Mouse (Mus musculus) heart, adult 18-20 months (tissue): Measurements from ENCODE around the gene Snap91. TPM values are rescaled to one million over a fixed set of nuclear protein-coding genes. Genes with fewer than 3 reads are reported as not detected.

Experiments
- DNase-seq, 2 experiments: peaks; one replicate each; pipeline ENCODE4 v3.0.0; 2021 to 2022; ENCODE audit warnings: mixed read lengths in 1 of 2
- total RNA-seq, 2 experiments: library from RNA; stranded (reverse); gene quantifications; 2 replicates each; pipeline ENCODE4 v1.2.3; 2021

The Snap91 gene
- total RNA-seq, 2 experiments from 2014 or later = 4.8 to 7.0 TPM

DNA sequence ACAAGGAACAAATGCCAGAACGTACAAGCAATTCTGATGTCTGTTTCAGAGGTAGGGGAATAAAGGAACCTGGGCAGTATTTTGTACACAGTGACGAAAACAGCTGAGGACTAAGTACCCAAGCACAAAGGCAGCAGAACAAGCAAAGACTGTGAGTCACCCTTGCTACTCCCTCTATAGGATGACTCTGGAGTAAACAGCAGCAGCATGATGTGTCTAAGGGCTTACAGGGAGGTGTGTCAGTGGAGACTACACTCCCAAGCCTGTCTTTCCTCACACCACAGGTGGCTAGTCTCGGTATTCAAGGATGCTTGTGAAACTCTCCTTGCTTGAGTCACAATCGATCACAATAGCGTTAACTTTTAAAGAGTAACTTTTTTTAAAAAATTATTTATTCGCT, 66.1 kb downstream of the Snap91 start:
- no peak for DNase-seq

DNA sequence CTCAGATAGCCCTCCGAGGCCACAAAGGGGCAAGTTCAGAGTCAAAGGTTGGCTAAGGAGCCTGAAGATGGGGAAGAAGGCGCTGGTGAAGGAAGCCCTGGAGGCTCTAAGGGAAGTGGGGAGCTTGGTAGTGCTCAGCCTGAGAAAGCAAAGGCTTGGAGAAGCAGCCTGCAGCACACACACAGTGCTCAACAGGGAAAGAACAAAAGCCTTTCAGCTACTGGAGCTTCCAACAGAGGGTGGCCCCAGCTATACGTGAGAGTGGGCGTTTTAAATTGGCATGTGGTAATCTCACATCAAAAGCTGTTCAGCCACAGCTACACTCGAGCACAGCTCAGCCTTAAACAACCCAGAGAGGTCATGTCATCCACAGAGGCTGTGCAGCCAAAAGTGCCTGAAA, 67.1 kb downstream of the Snap91 start:
- no peak for DNase-seq

DNA sequence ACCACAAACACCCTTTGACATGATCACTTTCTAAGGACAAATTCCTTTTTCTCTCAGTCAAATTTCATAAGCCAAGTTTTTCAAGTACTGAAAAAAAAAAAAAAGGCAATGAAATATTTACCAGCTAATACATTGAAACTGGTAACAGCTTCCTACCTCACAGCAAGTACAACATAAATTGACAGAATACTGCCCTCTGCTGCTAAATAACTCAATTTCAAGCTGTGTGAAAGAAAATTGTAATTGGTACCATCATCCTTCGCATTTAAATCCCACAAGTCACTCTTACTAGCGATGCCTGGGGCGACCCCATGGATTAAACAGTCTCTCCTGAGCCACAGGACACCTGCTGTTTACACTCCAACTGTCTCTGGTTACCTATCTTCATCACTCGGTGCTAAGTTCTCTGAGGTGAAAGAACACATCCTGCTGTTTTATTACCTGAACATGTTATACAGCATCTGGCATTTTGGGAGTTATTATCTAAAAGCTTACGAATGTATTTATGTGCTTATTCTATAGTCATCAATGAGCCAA, 69.7 kb downstream of the Snap91 start:
- no peak for DNase-seq

DNA sequence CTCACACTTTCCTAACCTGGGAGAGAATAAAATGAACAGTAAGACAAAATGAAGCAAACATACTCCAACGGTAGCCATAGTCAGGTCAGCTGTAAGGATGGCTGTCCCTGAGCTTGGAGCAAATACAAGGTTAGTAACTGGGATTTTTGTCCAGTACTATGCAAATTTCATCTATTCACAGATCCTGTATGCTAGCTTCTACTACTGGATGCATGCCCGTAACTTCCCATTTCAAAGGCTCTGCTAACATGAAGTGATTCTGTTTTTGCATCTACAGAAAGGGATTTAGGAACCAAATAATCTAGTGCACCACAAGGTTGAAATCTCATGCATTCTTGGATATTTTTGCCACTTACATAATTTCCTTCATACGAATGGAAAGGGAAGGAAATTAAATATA, 70.2 kb downstream of the Snap91 start:
- DNase-seq = no peak

DNA sequence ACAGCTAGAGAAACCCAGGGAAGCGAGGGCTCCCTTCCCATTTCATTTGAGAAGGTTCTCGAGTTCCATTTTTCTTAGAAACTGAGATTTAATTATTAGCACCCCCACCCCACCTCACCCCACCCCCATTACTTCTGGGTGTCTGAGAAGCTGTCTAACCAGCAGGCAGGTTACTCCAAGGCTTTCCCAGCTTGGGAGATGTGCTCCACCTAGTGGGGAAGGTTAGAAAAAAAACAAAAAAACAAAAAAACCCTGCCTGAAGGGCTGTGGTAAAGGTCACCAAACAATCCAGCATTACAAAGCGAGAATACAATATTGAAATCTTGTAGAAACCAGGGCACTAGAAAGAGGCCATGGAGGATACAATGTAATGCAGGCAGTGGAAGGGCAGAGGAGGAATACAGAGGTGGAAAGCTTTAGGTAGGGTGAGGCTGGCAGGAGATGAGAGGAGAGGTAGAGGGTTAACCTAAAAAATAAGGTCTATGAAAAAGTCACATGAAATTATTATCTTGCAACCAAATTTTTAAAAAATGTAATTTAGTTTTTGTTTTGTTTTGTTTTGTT, 79.8 kb downstream of the Snap91 start:
- DNase-seq = peak; percentile 6 to 41

DNA sequence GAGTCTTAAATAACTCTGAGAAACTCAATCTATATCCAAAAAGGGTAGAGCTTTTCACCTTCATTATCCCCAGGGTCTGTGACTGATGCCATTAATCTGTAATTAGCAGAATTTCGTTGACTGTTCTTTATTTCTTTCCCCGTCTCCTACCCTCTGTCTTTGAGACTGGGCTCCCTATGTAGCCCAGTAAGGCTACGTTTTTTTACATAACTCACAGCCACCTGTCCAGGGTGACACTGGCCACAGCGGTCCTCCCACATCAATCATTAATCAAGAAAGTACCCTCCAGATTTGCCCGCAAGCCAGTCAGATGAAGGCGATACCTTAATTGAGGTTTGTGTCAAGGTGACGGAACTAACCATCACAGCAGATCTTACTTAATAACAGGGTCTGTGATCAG, 81.4 kb downstream of the Snap91 start:
- DNase-seq = no peak

DNA sequence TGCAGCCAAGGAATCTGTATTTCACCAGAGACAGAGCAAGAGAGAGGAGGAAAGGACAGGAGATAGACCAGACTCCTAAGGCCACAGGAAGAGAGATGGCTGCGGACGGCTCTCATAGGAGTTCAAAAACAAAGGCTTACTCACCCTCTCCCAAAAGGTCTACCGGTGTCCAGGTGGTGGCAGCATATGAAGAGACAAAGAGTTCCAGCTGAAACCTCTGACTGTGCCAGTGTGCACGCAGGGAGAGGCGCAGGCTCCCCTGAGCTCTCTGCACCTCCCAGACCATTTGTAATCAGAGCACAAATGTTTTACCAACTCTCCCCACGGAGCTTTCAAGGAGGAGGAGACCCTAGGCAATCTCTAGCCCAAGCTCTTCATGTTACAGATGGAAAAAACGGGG, 81.8 kb downstream of the Snap91 start:
- DNase-seq = no peak

DNA sequence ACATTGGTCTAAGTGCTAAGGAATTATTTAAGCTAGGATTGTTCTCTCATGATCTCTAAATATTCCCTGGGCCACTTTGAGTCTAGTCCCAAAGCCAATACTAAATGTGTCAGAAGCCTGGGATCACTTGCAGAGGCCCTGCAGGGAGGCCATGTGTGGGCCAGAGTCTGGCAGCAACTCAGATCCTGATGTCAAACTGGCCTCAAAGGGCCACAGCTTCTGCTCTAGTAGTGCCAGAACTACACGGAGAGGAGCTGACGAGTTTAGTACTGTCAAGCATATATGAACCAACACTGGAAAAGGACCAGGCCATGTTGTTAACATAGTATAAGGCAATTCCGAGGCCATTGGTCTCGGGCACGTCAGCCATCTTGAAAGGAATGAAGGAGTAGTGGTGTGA, 82.3 kb downstream of the Snap91 start:
- no peak for DNase-seq

DNA sequence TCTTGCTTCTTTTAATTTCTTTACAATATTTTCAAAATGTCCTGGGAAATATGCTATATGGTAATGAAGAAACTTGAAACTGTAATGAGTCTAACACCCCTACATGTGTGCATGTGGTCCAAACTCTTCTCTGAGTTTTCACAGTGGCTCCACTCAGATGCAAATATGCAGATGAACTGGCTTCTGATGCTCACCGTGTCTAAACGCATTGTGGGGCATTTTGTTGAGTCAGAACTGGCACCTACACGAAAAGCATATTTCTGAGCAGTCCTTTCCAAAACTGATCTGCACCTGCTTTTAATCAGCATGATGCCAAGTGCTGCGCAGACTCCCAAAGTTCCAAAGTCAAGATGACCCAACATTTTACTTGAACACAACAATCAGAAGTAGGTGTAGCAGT, 82.9 kb downstream of the Snap91 start:
- no peak for DNase-seq

DNA sequence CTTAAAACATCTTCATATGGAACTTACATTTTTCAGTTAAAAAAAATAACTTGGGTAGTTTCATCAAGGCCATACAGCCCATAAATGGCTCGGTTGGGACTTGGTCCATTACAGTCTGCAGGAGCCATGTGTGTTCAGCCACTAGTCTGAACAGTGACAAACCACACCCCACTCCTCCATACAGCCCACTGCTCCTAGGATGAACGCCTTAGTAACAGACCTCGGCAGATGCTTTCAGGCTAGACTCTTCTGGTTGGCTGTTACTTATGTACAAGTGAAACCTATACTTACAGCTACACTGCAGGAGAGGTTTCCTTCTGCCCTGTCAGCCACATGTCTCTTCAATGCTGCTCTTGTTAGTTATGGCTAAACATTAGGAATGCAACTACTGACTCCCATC, 85.2 kb downstream of the Snap91 start:
- no peak for DNase-seq

DNA sequence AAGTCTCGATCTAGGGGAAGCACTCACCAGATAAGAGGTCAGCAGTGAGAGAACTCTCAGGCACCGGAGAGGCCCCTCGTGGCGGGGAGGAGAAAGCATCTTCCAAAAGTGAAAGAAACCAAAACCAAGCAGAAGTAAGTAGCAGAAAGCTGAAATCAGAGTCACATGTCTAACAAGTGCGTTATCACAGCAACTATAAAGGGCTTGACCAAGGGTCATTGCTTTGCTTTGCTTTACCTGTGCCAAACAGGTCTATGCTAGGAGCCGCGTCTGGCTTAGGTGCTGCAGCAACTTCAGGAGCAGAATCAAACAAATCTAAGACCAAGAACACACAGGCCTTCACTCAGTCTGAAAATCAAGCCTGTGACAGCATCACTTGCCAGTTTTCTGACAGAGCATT, 88.5 kb downstream of the Snap91 start:
- DNase-seq = no peak

DNA sequence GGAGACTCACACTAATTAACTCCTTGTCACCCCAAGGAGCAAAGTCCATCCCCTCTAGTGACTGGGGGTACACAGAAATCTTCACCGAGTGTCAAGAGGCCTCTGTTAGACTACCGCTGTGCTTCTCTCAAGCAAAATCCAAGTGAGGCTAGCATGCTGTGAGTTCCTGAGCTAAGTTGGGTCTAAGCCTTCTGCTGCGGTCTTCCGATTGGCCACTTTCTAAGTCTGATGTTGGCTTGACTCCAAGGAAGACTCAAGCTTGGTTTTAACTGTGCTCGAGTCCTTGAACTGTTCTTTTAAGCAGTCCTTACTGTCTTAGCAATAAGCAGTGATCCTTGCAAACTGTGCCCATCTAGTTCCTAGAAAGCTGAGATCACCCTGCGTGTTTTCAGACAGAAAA, 91.3 kb downstream of the Snap91 start:
- DNase-seq = no peak

DNA sequence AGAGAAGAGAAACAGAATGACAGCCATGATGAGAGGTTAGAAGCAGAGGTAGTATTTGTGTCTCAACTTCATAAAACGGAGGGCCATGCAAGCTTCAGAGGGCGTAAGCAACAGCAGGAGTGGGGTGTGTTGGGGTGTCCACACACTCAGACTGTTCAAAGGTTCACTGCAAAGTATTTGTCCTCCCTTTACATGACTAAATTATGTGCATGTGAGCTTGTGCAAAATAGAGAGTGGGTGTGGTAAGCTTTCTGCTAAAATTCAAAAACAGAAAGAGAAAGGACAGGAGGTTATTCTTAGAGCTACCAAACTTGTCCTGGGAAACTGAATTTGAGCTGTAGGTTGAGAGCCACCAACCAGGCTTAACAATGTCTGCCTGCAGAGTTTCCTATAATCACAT, 97.6 kb downstream of the Snap91 start:
- DNase-seq = no peak

DNA sequence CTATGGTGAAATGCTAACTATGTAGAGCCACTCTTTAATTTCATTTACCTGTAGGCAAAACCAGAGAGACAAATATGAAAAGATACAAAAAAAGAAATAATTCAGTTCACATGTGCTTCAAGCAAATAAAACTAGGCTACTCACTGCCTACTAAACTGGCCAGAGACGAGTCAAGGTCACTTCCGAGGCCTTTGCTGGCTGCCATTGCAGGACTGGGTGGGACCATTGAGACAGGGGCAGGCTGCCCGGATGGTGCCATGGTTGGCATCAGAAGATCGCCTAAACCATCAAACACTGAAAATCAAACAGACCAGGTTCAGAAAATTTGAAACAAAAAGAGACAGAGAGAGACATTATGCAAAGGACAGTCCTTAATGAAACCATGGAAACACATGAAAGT, 99.0 kb downstream of the Snap91 start:
- no peak for DNase-seq

DNA sequence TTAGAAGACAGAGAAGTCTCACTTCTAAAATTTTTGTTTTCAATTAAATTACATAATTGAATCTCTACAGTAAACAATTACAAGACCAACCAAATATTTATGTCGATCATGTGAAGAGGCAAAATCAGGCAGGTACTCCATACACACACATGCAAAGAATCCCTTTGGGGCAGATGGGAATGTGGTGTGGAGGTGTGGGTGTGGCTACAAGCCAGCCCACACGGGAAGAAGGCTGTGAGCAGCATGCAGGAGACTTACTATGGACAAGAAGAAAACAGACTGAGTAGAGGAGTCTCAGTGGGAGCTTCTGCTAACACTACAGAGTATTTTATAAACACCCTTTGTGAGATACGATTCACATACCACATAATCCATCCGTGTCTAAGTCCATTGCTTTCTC, 102.2 kb downstream of the Snap91 start:
- no peak for DNase-seq

DNA sequence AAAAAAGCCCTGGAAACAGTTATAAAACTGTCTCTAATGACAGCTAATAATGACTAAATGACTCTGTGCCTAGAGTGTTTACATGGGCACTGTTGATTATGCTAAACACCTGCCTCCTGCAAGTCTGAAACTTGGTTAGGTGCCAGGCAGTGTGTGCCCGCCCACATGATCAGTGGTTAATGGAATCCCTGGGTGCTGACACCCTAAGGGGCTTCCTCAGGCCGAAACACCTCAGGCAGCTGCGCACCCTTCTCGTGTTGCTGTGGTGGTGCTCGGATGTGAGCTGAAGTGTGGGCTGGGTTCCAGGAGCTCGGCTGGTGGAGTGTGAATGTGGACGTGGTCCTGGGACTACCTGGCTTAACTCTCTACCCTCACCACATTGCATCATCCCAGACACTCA, 103.1 kb downstream of the Snap91 start:
- no peak for DNase-seq

DNA sequence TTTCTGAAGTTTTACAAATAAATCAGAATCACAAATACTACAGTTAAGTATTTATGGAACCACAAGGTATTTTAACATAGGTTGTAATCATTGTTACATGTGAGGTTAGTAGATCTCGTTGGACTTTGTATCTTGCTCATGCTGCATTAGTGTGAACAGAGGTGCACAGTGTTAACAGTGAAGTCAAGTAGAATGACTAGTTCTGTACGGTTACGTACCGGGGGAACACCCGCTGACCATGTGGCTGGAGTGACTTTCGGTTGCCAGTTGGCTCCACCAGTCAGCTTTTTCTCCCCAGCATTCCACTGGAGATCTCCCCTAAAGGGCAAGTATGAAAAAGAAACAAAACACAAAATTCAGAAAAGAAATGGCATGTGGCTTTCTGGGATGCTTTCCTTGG, 105.1 kb downstream of the Snap91 start:
- DNase-seq = no peak

DNA sequence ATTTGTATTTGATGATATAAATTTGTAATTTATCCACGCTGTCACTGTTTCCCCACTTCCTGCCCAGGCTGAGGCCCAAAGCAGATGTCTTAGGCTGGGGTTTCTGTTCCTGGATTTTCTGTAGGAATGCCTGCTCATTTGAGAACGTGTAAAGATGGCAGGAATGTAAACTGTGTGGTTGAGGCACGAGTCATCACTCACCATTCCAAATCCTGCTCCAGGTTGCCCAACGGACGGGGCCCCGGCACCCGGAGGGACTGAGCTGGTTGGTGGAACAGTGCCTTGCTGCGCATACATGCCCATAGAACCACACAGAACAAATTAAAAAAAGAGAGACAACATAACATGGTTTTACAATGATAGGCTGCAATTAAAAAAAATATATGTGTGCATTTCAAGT, 106.5 kb downstream of the Snap91 start:
- no peak for DNase-seq

DNA sequence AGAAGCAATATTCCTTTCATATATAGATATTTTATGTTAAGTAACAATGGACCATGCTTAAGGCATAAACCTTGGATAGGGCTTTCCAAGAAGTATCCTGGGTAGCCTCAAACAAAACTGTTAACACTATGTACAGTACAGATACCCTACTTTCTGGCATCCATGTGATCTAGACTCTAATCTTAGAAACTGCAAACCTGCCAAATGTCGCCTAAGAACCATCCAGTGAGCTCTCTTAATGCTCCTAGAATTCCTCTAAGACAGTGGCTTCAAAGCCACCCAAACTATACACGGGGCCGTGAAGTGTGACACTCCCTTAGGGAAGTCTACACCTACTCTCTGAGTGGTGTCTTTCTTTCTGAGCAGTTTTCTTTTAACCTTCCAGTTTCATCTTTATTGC, 107.6 kb downstream of the Snap91 start:
- no peak for DNase-seq

DNA sequence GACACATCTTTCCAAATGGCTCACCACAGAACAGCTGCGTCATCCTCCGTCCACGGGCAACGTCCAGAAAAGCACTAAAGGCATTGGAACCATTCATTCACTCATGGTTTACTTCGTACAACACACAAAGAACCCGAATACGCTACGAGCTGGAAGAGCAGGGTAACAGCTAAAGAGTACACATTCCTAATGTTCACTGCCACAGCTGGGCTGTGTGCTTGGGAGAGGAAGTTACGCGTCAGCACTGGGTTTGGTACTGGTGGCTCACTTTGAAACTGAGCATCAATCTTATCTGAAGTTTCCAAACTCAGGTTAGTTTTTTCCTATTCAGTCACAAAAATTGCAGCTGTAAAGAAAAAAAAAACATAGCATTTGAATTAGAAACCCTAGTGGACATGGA, 113.5 kb downstream of the Snap91 start:
- no peak for DNase-seq

DNA sequence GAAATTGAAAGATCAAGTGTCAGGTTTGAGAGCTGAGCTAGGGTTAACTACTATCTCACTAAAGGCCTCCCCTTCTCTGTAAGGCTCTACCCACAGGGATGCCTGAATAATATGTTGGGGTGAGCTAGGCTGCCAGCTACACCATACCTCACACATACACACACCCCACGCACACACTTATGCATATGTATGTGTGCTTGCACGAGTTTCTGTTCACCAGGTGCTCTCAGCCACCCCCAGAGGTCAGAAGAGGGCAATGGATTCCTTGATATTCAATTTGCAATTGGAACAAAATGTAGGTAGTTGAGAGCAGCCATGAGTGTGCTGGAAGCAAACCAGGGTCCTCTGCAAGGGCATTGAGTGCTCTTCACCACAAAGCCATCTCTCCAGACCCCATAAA, 116.5 kb downstream of the Snap91 start:
- DNase-seq = no peak

DNA sequence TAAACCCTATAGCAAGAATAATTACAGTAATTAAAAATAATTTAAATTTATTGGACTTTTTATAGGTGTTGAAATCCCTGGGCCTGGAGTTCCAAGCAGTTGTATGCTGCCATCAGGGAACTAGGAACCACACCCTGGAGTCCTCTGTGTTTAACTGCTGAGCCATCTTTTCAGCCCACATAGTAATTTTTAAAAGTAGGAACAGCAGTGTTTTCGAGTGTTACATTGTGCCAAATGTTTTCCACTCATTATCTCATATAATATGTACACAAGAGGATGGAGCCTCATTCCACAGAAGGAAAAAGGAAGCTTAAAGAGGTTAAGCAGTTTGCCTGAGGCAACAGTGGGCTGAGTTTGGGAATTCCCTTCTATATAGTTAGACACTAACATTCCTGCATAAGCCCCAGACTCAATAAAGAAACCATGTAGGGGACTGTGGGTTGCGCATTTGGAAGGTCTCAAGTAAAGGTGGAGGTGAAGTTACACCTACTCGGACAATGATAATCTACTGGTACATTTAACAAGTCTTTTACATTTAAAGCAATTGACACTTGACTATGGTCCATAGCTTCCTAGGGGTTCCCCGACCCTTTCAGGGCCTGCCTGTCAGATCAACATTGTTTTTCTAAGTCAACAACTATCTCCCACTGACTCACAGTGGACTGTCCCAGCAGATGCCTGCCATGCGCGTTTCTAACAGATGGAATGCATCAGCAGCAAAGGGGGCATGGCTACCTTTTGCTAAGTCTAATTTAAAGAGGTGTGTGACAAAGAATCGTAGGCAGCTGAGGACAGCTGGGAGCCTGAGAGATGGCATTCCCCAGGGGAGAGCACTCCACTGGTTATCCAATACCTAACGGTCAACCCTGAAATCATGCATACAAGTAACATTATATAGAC, 117.7 kb downstream of the Snap91 start:
- DNase-seq = no peak

DNA sequence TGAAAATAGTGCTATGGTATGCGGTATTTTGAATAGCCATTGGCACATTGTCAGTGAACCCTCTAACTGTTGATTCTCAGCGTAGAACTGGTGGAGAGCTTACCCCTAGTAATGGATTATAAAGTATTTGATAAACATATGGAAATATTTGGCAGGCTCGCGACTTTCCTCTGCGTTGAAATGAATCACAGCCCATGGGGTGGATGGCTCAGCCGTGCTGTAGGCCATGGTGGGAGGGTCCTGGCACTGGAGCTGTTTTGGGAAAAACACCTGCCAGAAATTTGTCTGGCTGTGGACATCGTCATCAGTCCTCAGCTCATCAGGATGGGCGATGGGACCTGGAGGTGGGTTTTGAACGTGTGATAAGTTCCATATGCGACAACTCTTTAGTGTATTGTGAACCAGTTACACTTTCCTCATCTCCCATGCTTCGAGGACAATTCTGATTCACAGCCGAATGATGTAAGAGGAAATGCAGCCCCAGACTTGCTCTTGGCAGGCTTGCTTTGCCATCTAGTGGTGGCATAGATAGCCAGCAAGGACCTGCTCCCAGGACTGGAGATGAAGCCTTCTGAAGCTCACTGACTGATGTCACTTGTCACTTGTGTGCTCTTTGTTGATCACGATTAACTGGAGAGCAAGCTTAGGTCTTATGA, 134.4 kb downstream of the Snap91 start:
- DNase-seq = peak; percentile 66 to 70
